11 mouse cellular contexts compared by ENCODE assay signal in genomic region chr6:99985322-99985721, GRCm38 (mm10).
DNase-seq lines count a peak whose midpoint lies in the region; ATAC-seq lines count a peak whose summit lies in the region.
"Had no signal": no experiment of that assay in that cellular context is flagged by ENCODE, and none has a peak within 500 bp of the region (broad histone marks: within the 10 kb centered on the region; RNA-seq: fewer than 3 reads in every experiment).

No protein-coding gene starts in this region.

- peak overlapping the region; percentile 16 for H3K4me2 ChIP-seq in heart, embryonic 14.5 days (ENCODE audit: low read length)
- peak overlapping the region; percentile 25; the same call in 1 of the 2 replicates for H3K4me2 ChIP-seq in forebrain, embryonic 16.5 days (ENCODE audit: low read length)
- H3K4me2 ChIP-seq: limb, embryonic 12.5 days had no signal

- no peak overlapping the region for H3K27ac ChIP-seq in heart, embryonic 14.5 days (replicated peaks in 1 of 2; ENCODE audit: control insufficient read depth in 1 of 2, insufficient read depth in 1 of 2, low read depth in 2 of 2, low read length in 2 of 2)
- H3K27ac ChIP-seq in forebrain, embryonic 16.5 days (ENCODE audit: low read length), result no peak overlapping the region
- H3K27ac ChIP-seq: limb, embryonic 12.5 days had no signal

- H3K4me1 ChIP-seq in heart, embryonic 14.5 days (ENCODE audit: control insufficient read depth in 2 of 2, insufficient read depth in 2 of 2, low read length in 2 of 2), result peaks cover 25 to 30% of the 10 kb centered on the region in 2 experiments
- H3K4me1 ChIP-seq in forebrain, embryonic 16.5 days (replicated peaks; ENCODE audit: control insufficient read depth, insufficient read depth, low read length), result peaks cover 16% of the 10 kb centered on the region

- H3K9ac ChIP-seq in heart, embryonic 14.5 days (ENCODE audit: low read length), result peak overlapping the region; percentile 44; the same call in 1 of the 2 replicates
- H3K9ac ChIP-seq in forebrain, embryonic 16.5 days (replicated peaks; ENCODE audit: low read depth, low read length), result 0 out of 2 replicates have a peak overlapping the region, but pooled peaks have one; percentile 10
- H3K9ac ChIP-seq: limb, embryonic 12.5 days had no signal

- peaks cover 42% of the 10 kb centered on the region; the same call in 1 of the 2 replicates for H3K27me3 ChIP-seq in heart, embryonic 14.5 days (ENCODE audit: control insufficient read depth, insufficient read depth, low read length)
- no peaks in the 10 kb centered on the region for H3K27me3 ChIP-seq in forebrain, embryonic 16.5 days (replicated peaks; ENCODE audit: control insufficient read depth, insufficient read depth, low read length)

- 0 out of 2 replicates have a peak, but pooled peaks have one; percentile 32 for ATAC-seq in heart, embryonic 14.5 days (ENCODE audit: insufficient number of reproducible peaks, insufficient read depth, low FRiP score, low read depth)
- peak; percentile 45 for ATAC-seq in forebrain, embryonic 16.5 days
- ATAC-seq: activated CD4-positive, CD25-positive, alpha-beta regulatory T cell, adult 4 months had no signal

- no peaks in the 10 kb centered on the region for H3K36me3 ChIP-seq in heart, embryonic 14.5 days (ENCODE audit: control insufficient read depth, insufficient read depth, low read length)
- no peaks in the 10 kb centered on the region for H3K36me3 ChIP-seq in forebrain, embryonic 16.5 days (ENCODE audit: control insufficient read depth, insufficient read depth)
- H3K36me3 ChIP-seq: limb, embryonic 12.5 days had no signal

- 18% methylated on average over 5 of the region's 5 CpGs for WGBS in heart, embryonic 14.5 days
- WGBS in forebrain, embryonic 16.5 days, result 27% methylated on average over 5 of the region's 5 CpGs

- no peak for DNase-seq in heart, postnatal 4 days
- peak; percentile 16 for DNase-seq in thymus, postnatal 14 days
- DNase-seq in thymus, postnatal 4 days, result no peak
- DNase-seq in layer of hippocampus, postnatal 25 days (ENCODE audit: extremely low spot score in 1 of 2, low spot score in 1 of 2), result no peak
- DNase-seq in layer of hippocampus, postnatal 36 days, result no peak
- DNase-seq: cerebellum, postnatal 14 days; lung, adult 2 months had no signal

- H3K4me3 ChIP-seq in heart, embryonic 14.5 days (ENCODE audit: control insufficient read depth in 1 of 2, insufficient read depth in 1 of 2, low read depth in 1 of 2, low read length in 2 of 2), result no peak overlapping the region
- H3K4me3 ChIP-seq in forebrain, embryonic 16.5 days (replicated peaks; ENCODE audit: low read length), result no peak overlapping the region
- H3K4me3 ChIP-seq: limb, embryonic 12.5 days had no signal

- no peaks in the 10 kb centered on the region for H3K9me3 ChIP-seq in heart, embryonic 14.5 days (ENCODE audit: control insufficient read depth, low read length)
- no peaks in the 10 kb centered on the region for H3K9me3 ChIP-seq in forebrain, embryonic 16.5 days (ENCODE audit: control insufficient read depth, low read length)
- H3K9me3 ChIP-seq: limb, embryonic 12.5 days had no signal
